Mouse (Mus musculus): ENCODE results near the gene Gpr15. TPM values are rescaled to one million over a fixed set of nuclear protein-coding genes. Genes with fewer than 3 reads are reported as not detected.

Gpr15 gene
- polyA plus RNA-seq (2012; rRNA removed) = 0.03 TPM in 1 of 2 replicates, not detected in the other

- no peak for DNase-seq (ENCODE audit: low spot score)
Observed at GRCm38 (mm10) chr16:58718666-58719120, at the start of gene Gpr15. Gpr15 (minus strand) TSS chr16:58719070.

DNA sequence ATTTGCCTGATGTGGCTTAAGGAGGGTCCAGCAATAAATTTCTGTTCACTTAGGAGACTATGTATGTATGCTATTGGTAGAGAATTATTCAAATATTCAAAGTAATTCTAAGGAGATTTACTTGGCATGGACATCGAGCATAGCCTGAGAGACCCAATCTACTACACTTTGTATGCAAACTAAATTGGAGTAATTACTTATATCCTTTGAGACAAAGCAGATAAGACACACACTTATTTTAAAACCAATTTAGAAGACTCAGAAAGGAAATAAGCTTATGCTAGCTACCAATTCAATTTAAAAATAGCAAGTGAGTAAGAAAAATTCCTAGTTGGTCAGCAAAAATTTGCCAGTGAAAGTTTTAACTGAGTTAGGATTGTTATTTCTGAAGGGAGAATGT, 44.2 kb upstream of the Gpr15 start, which contains the start of gene Olfr172:
Gene Olfr172 (minus strand): TSS at position 101 of the 400 bp plus-strand sequence.
- DNase-seq (ENCODE audit: low spot score) = no peak

DNA sequence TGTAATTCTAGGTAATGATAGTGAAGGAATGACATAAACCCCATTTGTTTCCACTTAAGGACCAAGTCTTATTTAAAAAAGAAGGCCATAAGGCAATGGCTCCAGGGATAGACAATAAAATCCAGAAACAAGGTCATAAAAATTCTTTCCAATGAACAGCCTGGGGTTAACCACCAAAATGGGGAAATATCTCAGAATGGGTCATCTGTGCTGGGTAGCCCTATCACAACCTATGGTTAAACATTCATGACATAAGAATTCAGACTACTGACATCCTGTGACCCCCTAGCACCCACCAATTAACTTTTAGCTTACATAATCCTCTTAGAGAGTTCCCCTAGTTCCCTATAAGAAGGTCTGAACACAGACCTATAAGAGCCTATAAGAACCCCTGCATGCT, 37.3 kb upstream of the Gpr15 start:
- DNase-seq (ENCODE audit: low spot score) = no peak

- DNase-seq (ENCODE audit: low spot score) = no peak
Observed at GRCm38 (mm10) chr16:58751314-58751713, 32.4 kb upstream of the Gpr15 start.

- no peak for DNase-seq (ENCODE audit: low spot score)
Observed at GRCm38 (mm10) chr16:58746715-58747114, 27.8 kb upstream of the Gpr15 start.

DNA sequence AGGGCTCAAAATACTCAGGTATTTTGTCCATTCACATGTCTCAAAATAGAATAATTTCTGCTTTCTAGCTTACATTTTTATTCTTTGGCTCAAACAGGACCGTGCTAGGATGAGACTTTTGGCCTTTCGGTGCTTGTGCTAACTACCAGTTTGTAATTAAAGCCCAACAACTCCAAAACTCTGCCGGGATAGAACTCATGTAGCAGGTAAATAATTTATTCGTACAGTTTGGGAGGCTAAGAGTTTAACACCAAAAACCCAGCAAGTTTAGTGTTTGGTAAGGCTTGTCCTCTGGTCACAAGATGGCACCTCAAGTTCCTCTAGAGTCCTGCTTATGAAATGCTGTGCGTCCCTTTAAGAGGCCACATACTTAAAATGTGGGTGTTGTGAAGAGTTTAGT, 21.9 kb upstream of the Gpr15 start:
- no peak for DNase-seq (ENCODE audit: low spot score)

DNA sequence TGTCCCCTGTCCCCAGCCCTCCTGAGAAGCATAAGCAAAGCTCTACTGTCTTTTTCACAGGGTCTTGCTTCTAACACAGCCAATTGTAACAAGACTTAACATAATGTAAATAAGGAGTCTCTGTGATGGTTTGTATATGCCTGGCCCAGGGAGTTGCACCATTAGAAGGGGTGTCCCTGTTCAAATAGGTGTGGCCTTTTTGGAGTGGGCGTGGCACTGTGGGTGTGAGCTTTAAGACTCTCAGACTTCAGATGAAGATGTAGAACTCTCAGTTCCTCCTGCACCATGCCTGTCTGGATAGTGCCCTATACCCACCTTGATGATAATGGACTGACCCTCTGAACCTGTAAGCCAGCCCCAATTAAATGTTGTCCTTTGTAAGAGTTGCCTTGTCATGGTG, 19.9 kb upstream of the Gpr15 start:
- no peak for DNase-seq (ENCODE audit: low spot score)

GRCm38 (mm10) chr16:58738205-58738604, 19.3 kb upstream of the Gpr15 start:
- DNase-seq (ENCODE audit: low spot score) = no peak

DNA sequence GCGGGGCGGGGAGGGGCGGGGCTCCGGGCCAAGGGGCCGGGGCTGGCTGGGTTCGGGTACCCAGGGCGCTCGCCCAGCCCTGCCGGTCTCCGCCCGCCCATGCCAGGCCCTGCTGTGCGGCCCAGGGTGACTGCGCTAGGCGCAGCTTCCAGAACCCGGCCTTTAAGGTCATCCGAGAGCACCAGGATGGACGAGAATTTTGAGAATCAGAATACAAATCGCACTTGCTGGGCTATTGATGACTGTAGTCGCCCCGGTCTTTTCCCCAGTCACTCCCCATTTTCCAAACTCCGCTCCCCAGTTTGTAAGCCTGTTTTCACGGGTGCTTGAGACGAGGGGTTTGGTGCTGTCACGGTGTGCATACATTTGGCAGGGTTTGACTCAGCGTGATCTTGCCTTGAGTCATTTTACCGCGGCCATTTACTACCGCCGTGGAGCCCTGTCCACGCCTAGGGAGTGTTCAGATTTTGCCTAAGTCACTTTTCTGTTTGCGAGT, 9.4 kb upstream of the Gpr15 start:
- DNase-seq (ENCODE audit: low spot score) = no peak

- peak; percentile 86 for DNase-seq (ENCODE audit: low spot score)
Observed at GRCm38 (mm10) chr16:58727477-58728131, 8.7 kb upstream of the Gpr15 start, which contains the start of gene Cldnd1. Cldnd1 (plus strand) TSS chr16:58727910.

DNA sequence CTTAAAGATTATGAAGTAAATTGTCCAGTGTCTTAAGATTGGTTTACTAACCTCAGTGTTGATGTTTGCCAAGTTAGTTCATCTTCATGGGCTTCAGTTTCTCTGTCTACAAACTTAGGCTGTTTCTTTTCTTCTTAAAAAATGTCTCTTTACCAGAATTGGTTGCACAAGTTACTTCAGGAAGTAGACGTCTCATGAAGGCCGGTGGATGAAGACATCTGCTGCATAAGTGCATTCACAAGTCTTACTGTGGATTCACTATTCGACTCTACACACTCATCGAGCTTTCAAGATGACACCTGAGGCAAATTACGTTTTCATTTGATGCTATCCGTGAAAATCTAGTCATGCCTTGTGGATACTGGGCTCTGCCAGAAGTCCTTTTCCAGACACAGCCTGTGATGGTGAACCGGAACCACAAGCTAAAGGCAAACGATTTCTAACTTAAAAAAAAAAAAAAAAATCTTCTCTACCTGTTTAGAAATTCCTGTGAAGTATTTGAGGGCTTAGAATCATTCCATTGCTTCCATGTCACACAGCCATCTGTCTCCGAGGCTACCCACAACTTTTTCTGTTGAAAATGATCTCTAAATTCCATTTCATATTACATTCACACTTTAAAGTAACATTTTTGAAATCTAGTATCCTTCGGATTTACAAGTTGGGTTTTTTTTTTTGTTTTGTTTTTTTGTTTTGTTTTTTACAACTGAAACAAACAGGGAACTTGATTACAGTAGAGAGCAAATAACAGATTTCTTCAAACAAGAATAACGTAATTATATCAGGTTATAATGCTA, 8.0 kb upstream of the Gpr15 start:
- DNase-seq (ENCODE audit: low spot score) = no peak

- DNase-seq (ENCODE audit: low spot score) = no peak
Observed at GRCm38 (mm10) chr16:58722292-58722691, 3.4 kb upstream of the Gpr15 start.

DNA sequence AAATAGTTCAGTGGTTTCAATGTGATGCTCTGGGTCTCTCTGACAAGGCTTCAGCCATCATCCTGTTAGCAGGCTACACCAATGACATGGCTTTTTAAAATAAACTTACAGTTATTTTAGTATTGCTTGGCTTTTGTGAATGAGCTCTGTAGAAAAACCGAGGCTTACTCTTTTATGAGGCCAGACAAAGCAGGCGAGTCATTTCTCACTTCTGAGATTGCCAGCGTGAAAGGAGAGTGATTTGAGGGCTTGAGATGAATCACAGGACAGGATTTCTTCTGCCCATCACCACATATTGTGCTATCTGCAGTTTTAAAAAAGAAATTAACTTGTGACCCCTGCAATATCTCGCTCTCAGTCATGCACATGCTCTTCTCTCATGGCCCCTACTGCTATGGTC, 3.9 kb downstream of the Gpr15 start:
- DNase-seq (ENCODE audit: low spot score) = no peak

DNA sequence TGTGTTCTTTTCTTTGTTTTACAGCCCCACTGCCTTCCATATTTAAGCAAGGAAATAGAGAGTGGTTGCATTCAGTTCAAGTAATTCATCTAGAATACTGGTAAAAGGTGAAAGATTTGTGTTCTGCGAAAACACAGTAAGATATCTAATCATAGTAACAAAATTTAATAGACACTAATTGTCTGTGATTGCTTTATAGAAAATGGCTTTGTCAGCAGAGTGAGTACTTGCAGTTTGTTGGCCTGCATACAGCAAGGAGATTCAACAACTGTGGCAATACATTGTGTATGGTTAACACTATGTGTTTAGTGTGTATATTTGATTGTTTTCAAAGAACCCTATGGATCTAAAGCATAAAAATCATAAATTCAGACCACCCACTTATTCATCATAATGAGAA, 5.7 kb downstream of the Gpr15 start:
- DNase-seq (ENCODE audit: low spot score) = no peak

GRCm38 (mm10) chr16:58712221-58712620, 6.6 kb downstream of the Gpr15 start:
- DNase-seq (ENCODE audit: low spot score) = no peak

DNA sequence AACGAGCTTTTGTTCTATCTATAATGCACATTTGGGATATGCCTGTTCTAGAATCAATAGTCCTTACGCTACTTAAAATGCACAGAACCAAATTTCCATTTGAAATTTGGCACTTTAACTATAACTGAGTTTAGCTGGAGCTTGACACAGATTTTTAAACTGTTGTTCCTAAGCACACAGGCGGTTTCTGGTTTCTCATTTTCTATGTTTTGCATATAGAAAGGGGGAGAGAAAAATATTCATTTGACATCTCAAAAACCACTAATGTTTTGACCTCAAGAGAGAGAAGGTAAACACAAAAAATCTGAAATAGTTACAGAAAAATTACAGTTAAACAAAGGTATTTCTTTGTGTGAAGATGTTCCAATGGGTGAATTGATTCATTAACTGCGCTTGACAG, 9.3 kb downstream of the Gpr15 start:
- DNase-seq (ENCODE audit: low spot score) = no peak

GRCm38 (mm10) chr16:58708601-58709475, 10.0 kb downstream of the Gpr15 start:
- no peak for DNase-seq (ENCODE audit: low spot score)

GRCm38 (mm10) chr16:58707276-58707905, 11.5 kb downstream of the Gpr15 start:
- DNase-seq (ENCODE audit: low spot score) = no peak

DNA sequence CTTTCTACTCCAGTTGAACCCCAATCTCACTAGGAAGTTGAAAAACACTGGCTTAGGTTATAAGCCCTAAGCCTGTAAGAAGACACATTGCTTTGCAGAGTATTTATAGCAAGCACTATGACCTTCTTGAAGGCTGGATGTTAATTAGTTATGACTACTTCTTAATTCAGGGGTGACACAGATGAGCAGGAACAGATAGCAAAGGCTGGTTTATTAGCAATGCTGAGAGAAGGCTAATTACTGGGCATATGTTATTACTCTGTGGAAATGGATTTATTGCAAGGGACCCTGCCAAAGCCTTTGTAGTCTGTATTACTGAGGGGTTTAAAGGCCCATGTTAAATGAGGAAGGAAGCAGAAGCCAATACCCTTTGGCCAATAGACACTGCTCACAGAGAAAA, 13.9 kb downstream of the Gpr15 start:
- DNase-seq (ENCODE audit: low spot score) = no peak

DNA sequence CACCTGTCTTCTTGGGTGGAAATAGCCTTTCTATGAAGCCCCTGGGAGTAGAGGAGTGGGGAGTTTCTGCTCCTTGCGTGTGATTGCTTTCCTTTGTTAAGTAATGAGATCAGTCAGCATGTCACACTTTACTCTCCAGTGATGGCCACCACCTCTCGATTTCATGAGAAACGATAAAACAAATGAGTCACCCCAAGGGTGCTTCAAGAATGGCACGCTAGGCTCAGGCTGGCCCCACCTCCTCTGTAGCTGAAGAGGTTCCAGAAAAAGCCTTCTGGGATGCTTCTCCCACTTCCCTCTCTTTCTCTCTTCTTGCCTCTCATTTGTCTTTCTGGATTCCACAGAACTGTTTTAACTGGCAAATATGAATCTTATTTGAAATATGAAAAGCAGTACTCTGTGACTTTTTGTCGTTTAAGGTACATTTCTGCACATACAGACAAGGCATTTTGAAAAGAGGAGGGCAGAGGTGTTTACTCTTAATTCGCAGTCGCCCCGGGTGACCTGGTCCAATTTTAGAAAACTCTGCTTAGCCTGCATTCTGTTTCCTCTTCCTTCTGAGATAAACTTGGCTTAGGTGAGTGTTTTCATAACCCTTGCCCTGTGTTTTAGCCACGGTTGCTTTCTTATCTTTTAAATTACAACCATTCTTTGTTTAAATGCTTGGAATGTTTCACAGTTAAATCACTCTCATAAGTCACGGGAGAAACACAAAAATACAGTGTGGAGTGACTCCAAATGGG, 15.3 kb downstream of the Gpr15 start:
- DNase-seq (ENCODE audit: low spot score) = no peak
